In the genomic region with DNA sequence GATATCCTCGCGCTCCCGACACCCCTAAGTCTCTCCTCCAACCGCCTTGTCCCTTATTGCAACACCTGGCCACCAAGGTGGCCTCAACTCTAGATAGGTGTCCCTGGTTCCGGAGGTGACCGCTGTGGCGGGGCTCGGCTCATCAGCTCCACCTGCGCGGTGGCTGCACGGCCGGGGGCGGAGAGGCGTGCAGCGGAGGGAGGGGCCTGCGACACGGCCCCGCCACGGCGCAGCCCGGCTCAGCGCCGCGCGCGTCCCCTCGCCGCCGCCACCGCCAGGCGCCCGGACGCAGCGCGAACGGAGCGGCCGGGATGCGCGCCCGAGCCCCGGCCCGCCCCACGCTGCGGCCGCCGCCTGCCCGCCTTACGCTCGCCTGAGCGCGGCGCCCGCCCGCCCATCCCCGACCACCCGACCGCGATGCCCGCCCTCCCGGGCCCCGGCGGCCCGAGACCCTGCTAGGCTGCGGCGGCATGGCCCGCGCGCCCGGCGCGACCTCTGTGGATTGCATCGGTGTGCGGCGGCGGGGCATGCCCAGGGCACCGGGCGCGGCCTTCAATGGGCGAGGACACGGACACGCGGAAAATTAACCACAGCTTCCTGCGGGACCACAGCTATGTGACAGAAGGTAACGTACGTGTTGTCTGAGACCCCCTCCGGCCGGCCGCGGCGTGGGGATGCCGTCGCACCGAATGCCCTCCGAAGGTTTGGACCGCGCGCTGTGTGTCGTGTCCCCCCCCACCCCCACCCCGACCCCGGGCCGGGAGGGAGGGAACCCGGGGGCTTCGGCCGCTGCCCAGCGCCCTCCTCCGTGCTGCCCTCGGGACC, we compare ENCODE assay signal across 8 mouse cellular contexts. TPM values are rescaled to one million over a fixed set of nuclear protein-coding genes. Genes with fewer than 3 reads are reported as not detected.
DNase-seq lines count a peak whose midpoint lies in the region; ATAC-seq lines count a peak whose summit lies in the region.

A gene (plus strand): TSS at position 248 of the 825 bp plus-strand sequence.

- H3K9ac ChIP-seq in heart, embryonic 11.5 days (ENCODE audit: low read depth, low read length), result no peak within 1 kb of the TSS
- H3K9ac ChIP-seq in forebrain, embryonic 15.5 days (replicated peaks), result peak within 1 kb of the TSS; percentile 67

- H3K4me2 ChIP-seq in heart, embryonic 11.5 days, result peak within 1 kb of the TSS; percentile 69
- H3K4me2 ChIP-seq in forebrain, embryonic 15.5 days (replicated peaks), result peak within 1 kb of the TSS; percentile 71

- intact Hi-C loops in left cerebral cortex, postnatal 4 days (cut with DNase I), result no loop called here

- H3K27me3 ChIP-seq in heart, embryonic 11.5 days (ENCODE audit: control insufficient read depth, insufficient read depth, low read length), result peaks cover 90% of the 10 kb centered on the region
- H3K27me3 ChIP-seq in forebrain, embryonic 15.5 days, result peaks cover 65% of the 10 kb centered on the region

- no peak; the same call in 1 of the 2 replicates for ATAC-seq in heart, embryonic 11.5 days (replicated peaks; ENCODE audit: insufficient number of reproducible peaks, low FRiP score, low TSS enrichment)
- peak; percentile 61 for ATAC-seq in forebrain, embryonic 15.5 days (replicated peaks)

- WGBS in heart, embryonic 11.5 days (ENCODE audit: insufficient replicate concordance), result 1% methylated on average over 80 of the region's 108 CpGs
- under 1% methylated on average over 78 of the region's 108 CpGs for WGBS in forebrain, embryonic 15.5 days

- no peaks in the 10 kb centered on the region; the same call in 1 of the 2 replicates for H3K9me3 ChIP-seq in heart, embryonic 11.5 days (replicated peaks; ENCODE audit: control insufficient read depth, low read length)
- no peaks in the 10 kb centered on the region for H3K9me3 ChIP-seq in forebrain, embryonic 15.5 days

- DNase-seq in heart, adult 11 months, result no peak
- DNase-seq in ZHBTc4 (ENCODE audit: low read depth, low spot score), result peak; percentile 47
- DNase-seq in left cerebral cortex, postnatal 4 days, result peak; percentile 54
- peak; percentile 79 for DNase-seq in right cerebral cortex, adult 18-20 months
- no peak for DNase-seq in urinary bladder, adult 2 months (ENCODE audit: low spot score)
- no peak for DNase-seq in urinary bladder, postnatal 25 days (ENCODE audit: low spot score)

- H3K27ac ChIP-seq in heart, embryonic 11.5 days (ENCODE audit: low read depth, low read length), result no peak within 1 kb of the TSS
- peak within 1 kb of the TSS; percentile 59 for H3K27ac ChIP-seq in forebrain, embryonic 15.5 days (replicated peaks)

- no peaks in the 10 kb centered on the region for H3K36me3 ChIP-seq in heart, embryonic 11.5 days (ENCODE audit: control insufficient read depth, insufficient read depth, low read length)
- no peaks in the 10 kb centered on the region for H3K36me3 ChIP-seq in forebrain, embryonic 15.5 days

- peak within 1 kb of the TSS; percentile 44 for H3K4me3 ChIP-seq in heart, embryonic 11.5 days (ENCODE audit: low read depth, low read length)
- H3K4me3 ChIP-seq in forebrain, embryonic 15.5 days, result peak within 1 kb of the TSS; percentile 52

- H3K4me1 ChIP-seq in heart, embryonic 11.5 days (ENCODE audit: control insufficient read depth, insufficient read depth, low read length), result peaks cover 7% of the 10 kb centered on the region
- H3K4me1 ChIP-seq in forebrain, embryonic 15.5 days, result peaks cover 25% of the 10 kb centered on the region

RNA-seq across cellular contexts. Expression of the gene that starts here (rescaled TPM):
- polyA plus RNA-seq in heart, embryonic 11.5 days (2014; fragmentation: Nextera tagmentation; extraction: Ambion mirVana), result 0.19 and 0.72 TPM in 2 replicates
- polyA plus RNA-seq in forebrain, embryonic 15.5 days (2015; fragmentation: Nextera tagmentation; extraction: Ambion mirVana), result 30.0 and 33.2 TPM in 2 replicates
- 100 to 1,000 TPM; 271 to 272 TPM for total RNA-seq in left cerebral cortex, postnatal 4 days (2021)
- 0.11 and 0.12 TPM in 2 replicates for polyA plus RNA-seq in urinary bladder, adult 2 months (2012; rRNA removed)

Comparison
In these comparisons a context has a peak if more than half of its experiments do, and no peak if none do; other contexts are left out.
1. RNA of the gene that starts here (polyA plus RNA-seq): 30.0 to 33.2 TPM in forebrain, embryonic 15.5 days; 0.19 to 0.72 TPM in heart, embryonic 11.5 days and 0.11 to 0.12 TPM in urinary bladder, adult 2 months; every median in the first group is over 10 times any median in the second.
2. DNase-seq: peak in ZHBTc4 (single experiment), left cerebral cortex, postnatal 4 days (single experiment) and right cerebral cortex, adult 18-20 months (single experiment); none in heart, adult 11 months (single experiment), urinary bladder, adult 2 months (single experiment) and urinary bladder, postnatal 25 days (single experiment).